Mouse (Mus musculus): Measurements from ENCODE around the gene Idh3g. TPM values are rescaled to one million over a fixed set of nuclear protein-coding genes. Genes with fewer than 3 reads are reported as not detected.
"Not testable (repeated sequence)": the region's sequence is repeated elsewhere in the genome, so short reads cannot be mapped to it uniquely, and the experiment has no call there.

The Idh3g gene
- polyA plus RNA-seq, 1 experiment from 2014 or later, result 190 TPM

DNA sequence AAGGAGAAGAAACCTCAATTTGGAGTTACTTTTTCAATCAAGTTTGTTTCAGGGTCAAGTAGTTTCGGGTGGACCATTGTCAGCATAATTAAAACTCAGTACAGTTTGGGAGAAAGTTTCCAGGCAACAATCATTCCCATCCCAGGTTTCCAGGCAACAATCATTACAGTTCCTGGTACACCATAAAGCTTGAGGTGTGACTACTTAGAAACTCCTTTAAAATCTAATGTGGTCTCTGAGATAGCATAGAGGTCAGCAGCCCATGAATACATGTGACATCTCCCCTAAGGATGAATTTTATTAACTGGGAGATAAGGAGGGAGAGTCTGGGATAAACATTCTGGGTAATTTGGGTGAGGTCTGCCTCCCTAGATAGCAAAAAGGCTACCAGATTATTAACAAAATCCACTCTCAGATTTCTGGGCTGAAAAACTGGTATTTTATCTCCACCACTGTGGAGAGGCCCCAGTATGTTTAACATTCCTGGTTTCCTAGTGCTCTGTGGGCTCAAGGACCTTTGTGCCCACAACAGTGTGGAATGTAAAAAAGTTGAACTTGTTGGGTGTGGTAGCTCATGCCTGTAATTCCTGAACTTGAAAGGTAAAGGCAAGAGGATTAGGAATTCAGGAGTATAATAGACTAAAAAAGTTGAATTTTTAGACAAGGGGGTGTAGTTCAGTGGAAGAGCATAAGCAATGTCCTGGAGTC, 41.8 kb downstream of the Idh3g start:
- H3K27me3 ChIP-seq, result no peaks in the 10 kb centered on the region
- H3K4me2 ChIP-seq, result no peak overlapping the region
- H3K27ac ChIP-seq, result no peak overlapping the region
- no peak overlapping the region for H3K9ac ChIP-seq
- no peaks in the 10 kb centered on the region for H3K4me1 ChIP-seq
- H3K9me3 ChIP-seq, result no peaks in the 10 kb centered on the region
- no peak overlapping the region for H3K4me3 ChIP-seq
- no peaks in the 10 kb centered on the region for H3K36me3 ChIP-seq
- WGBS, result 72% methylated on average over 1 of the region's 1 CpGs
- ATAC-seq (ENCODE audit: insufficient number of reproducible peaks, low FRiP score, low TSS enrichment, low read depth), result no peak

DNA sequence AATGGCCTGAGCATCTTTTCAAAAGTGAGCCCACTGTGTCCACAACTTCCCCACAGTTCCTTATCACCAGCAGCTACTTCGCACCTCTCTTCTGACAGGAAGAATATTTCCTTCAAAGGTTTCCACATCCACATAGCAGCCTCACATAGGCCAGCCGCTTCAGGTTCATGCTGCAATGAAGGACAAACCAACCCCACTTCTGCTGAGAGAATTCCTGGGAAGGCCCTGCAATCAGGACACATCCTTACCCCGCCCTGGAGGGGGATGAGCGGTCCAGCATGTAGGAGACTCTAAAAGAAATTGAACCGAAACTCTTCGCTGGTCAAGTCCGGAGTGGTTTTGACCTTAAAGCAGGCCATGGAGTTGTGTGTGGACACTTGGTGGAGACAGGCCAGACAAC, 46.9 kb downstream of the Idh3g start:
- H3K27me3 ChIP-seq; H3K9me3 ChIP-seq; H3K4me3 ChIP-seq; H3K36me3 ChIP-seq; ATAC-seq (ENCODE audit: insufficient number of reproducible peaks, low FRiP score, low TSS enrichment, low read depth); H3K9ac ChIP-seq; H3K4me1 ChIP-seq; H3K27ac ChIP-seq; H3K4me2 ChIP-seq: not testable (repeated sequence)
- 90% methylated on average over 7 of the region's 7 CpGs for WGBS

DNA sequence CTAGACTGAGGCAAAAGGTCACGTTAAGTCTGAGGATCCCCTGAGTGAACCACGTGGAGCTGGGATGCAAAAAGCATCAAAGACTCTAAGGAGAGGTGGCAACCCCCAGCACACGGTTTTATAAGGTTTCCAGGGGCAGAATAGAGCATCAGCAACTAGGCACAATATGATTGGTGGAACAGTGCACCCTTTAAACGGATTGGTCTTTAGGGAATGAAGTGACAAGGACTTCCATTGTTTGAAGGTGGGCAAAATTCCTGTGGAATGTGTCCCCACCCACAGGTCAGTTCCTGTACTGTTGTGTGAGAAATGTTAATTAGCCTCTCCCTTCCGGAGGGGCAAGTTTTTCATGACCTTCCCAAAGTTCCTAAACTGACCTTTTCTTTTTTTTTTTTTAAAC, 47.5 kb downstream of the Idh3g start:
- no peak overlapping the region for H3K27ac ChIP-seq
- no peaks in the 10 kb centered on the region for H3K9me3 ChIP-seq
- no peak for ATAC-seq (ENCODE audit: insufficient number of reproducible peaks, low FRiP score, low TSS enrichment, low read depth)
- no peak overlapping the region for H3K4me2 ChIP-seq
- no peaks in the 10 kb centered on the region for H3K27me3 ChIP-seq
- no peak overlapping the region for H3K4me3 ChIP-seq
- no peaks in the 10 kb centered on the region; the same call in 1 of the 2 replicates for H3K36me3 ChIP-seq
- no peaks in the 10 kb centered on the region for H3K4me1 ChIP-seq
- no peak overlapping the region for H3K9ac ChIP-seq
- WGBS, result 55% methylated on average over 5 of the region's 5 CpGs

DNA sequence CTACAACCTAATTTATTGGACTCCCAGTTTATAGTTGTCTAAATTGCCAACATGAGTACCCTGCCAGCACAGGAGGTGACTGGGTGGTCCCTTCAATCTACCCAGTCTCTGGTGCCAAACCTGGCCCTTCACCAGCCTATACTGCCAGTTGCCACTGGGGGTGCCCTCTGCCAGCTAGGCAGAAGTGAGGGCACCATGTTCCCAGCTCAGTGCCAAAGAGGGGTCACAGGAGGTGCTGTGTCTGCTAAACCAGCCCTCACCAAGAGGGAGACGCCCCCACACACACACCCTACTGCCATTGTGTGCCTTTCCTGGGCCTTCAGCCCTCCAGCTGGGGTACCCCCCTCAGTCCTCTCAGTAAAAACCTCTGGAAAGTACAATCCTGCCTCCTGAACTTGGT, 48.5 kb downstream of the Idh3g start:
- ATAC-seq (ENCODE audit: insufficient number of reproducible peaks, low FRiP score, low TSS enrichment, low read depth), result no peak
- no peaks in the 10 kb centered on the region; the same call in 1 of the 2 replicates for H3K36me3 ChIP-seq
- no peak overlapping the region for H3K9ac ChIP-seq
- H3K4me3 ChIP-seq, result no peak overlapping the region
- H3K4me2 ChIP-seq, result no peak overlapping the region
- no peak overlapping the region for H3K27ac ChIP-seq
- no peaks in the 10 kb centered on the region for H3K27me3 ChIP-seq
- H3K9me3 ChIP-seq, result no peaks in the 10 kb centered on the region
- H3K4me1 ChIP-seq, result no peaks in the 10 kb centered on the region
- WGBS, result 61% methylated on average over 1 of the region's 1 CpGs

DNA sequence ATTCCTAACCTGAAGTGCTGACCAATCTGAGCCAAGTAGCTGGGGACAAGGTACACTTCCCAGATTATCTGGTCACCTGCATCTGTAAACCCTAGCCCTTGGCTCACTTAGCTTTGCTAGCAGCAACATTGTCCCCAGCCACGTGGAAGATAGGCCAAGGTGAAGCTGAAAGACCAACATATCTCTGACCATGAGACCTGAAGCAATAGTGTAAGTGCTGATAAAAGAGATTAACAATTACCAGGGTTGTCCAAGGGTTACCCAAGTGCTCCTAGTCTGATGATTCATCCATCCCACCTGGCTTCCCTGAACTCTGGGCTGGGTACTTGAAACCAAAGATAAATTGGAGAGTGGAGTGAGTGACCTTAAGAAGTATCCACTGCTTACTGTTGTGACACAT, 55.8 kb downstream of the Idh3g start:
- Histone ChIP-seq H3K9me3 (no peaks in the 10 kb centered on the region), H3K4me3 (no peak overlapping the region), H3K4me2 (no peak overlapping the region), H3K4me1 (no peaks in the 10 kb centered on the region), H3K27me3 (no peaks in the 10 kb centered on the region), H3K36me3 (peaks cover 5% of the 10 kb centered on the region; the same call in 1 of the 2 replicates), H3K9ac (no peak overlapping the region), H3K27ac (no peak overlapping the region)
- WGBS, result 46% methylated on average over 1 of the region's 1 CpGs
- ATAC-seq (ENCODE audit: insufficient number of reproducible peaks, low FRiP score, low TSS enrichment, low read depth), result no peak

Other genes starting within 250 kb of the Idh3g start
- gene Dusp9, start 147.5 kb downstream of the Idh3g start, polyA plus RNA-seq (2015; fragmentation: Nextera tagmentation; extraction: Ambion mirVana), result 6.3 and 7.1 TPM in 2 replicates
- 15.6 and 16.2 TPM in 2 replicates for gene Pnck, start 126.8 kb downstream of the Idh3g start, polyA plus RNA-seq (2015; fragmentation: Nextera tagmentation; extraction: Ambion mirVana)
- gene Slc6a8, start 113.7 kb downstream of the Idh3g start, polyA plus RNA-seq (2015; fragmentation: Nextera tagmentation; extraction: Ambion mirVana), result 7.2 and 8.3 TPM in 2 replicates
- 271 and 276 TPM in 2 replicates for gene Bcap31, start 70.7 kb downstream of the Idh3g start, polyA plus RNA-seq (2015; fragmentation: Nextera tagmentation; extraction: Ambion mirVana)
- gene Abcd1, start 70.3 kb downstream of the Idh3g start, polyA plus RNA-seq (2015; fragmentation: Nextera tagmentation; extraction: Ambion mirVana), result 15.0 and 18.1 TPM in 2 replicates
- gene Plxnb3, start 29.8 kb downstream of the Idh3g start, polyA plus RNA-seq (2015; fragmentation: Nextera tagmentation; extraction: Ambion mirVana), result 0.60 and 0.87 TPM in 2 replicates
- 22.9 and 66.2 TPM in 2 replicates for gene Srpk3, start 12.5 kb downstream of the Idh3g start, polyA plus RNA-seq (2015; fragmentation: Nextera tagmentation; extraction: Ambion mirVana)
- gene Ssr4, start 131 bp upstream of the Idh3g start, polyA plus RNA-seq (2015; fragmentation: Nextera tagmentation; extraction: Ambion mirVana), result 223 and 229 TPM in 2 replicates
- 0.51 and 1.0 TPM in 2 replicates for gene Pdzd4, start 38.1 kb upstream of the Idh3g start, polyA plus RNA-seq (2015; fragmentation: Nextera tagmentation; extraction: Ambion mirVana)
- 0.24 and 0.26 TPM in 2 replicates for gene Avpr2, start 105.2 kb upstream of the Idh3g start, polyA plus RNA-seq (2015; fragmentation: Nextera tagmentation; extraction: Ambion mirVana)
- 3.9 and 4.0 TPM in 2 replicates for gene L1cam, start 109.2 kb upstream of the Idh3g start, polyA plus RNA-seq (2015; fragmentation: Nextera tagmentation; extraction: Ambion mirVana)
- gene Arhgap4, start 135.0 kb upstream of the Idh3g start, polyA plus RNA-seq (2015; fragmentation: Nextera tagmentation; extraction: Ambion mirVana), result 3.3 and 3.6 TPM in 2 replicates
- gene Naa10, start 135.0 kb upstream of the Idh3g start, polyA plus RNA-seq (2015; fragmentation: Nextera tagmentation; extraction: Ambion mirVana), result 111 and 114 TPM in 2 replicates
- gene Renbp, start 144.0 kb upstream of the Idh3g start, polyA plus RNA-seq (2015; fragmentation: Nextera tagmentation; extraction: Ambion mirVana), result 38.2 and 38.8 TPM in 2 replicates
- gene Hcfc1, start 179.5 kb upstream of the Idh3g start, polyA plus RNA-seq (2015; fragmentation: Nextera tagmentation; extraction: Ambion mirVana), result 40.2 and 44.7 TPM in 2 replicates
- 54.0 and 58.6 TPM in 2 replicates for gene Irak1, start 237.0 kb upstream of the Idh3g start, polyA plus RNA-seq (2015; fragmentation: Nextera tagmentation; extraction: Ambion mirVana)

All from limb, embryonic 15.5 days (tissue).